Mouse (Mus musculus): ENCODE data around the gene Trank1.

Gene Trank1

GRCm38 (mm10) chr9:111311031-111311842, at the start of gene Trank1:
Trank1 (plus strand) TSS chr9:111311739.
- peak; percentile 21 for DNase-seq (ENCODE audit: low spot score)

GRCm38 (mm10) chr9:111267998-111268397, 43.5 kb upstream of the Trank1 start:
- DNase-seq (ENCODE audit: low spot score) = no peak

GRCm38 (mm10) chr9:111270606-111271005, 40.9 kb upstream of the Trank1 start:
- no peak for DNase-seq (ENCODE audit: low spot score)

GRCm38 (mm10) chr9:111271056-111271433, 40.5 kb upstream of the Trank1 start:
- DNase-seq (ENCODE audit: low spot score) = no peak

GRCm38 (mm10) chr9:111271434-111272160, 39.9 kb upstream of the Trank1 start, which contains the start of the genes Mlh1 and Epm2aip1:
Mlh1 (minus strand) TSS chr9:111271791.
Epm2aip1 (plus strand) TSS chr9:111271929.
- peak; percentile 96 for DNase-seq (ENCODE audit: low spot score)

GRCm38 (mm10) chr9:111272356-111272755, 39.2 kb upstream of the Trank1 start:
- DNase-seq (ENCODE audit: low spot score) = no peak

- no peak for DNase-seq (ENCODE audit: low spot score)
Observed at GRCm38 (mm10) chr9:111272996-111273785, 38.3 kb upstream of the Trank1 start.

- DNase-seq (ENCODE audit: low spot score) = no peak
Observed at GRCm38 (mm10) chr9:111273958-111274357, 37.6 kb upstream of the Trank1 start.

GRCm38 (mm10) chr9:111275156-111275555, 36.4 kb upstream of the Trank1 start:
- no peak for DNase-seq (ENCODE audit: low spot score)

- no peak for DNase-seq (ENCODE audit: low spot score)
Observed at GRCm38 (mm10) chr9:111285061-111285460, 26.5 kb upstream of the Trank1 start.

- no peak for DNase-seq (ENCODE audit: low spot score)
Observed at GRCm38 (mm10) chr9:111285676-111286075, 25.9 kb upstream of the Trank1 start.

- no peak for DNase-seq (ENCODE audit: low spot score)
Observed at GRCm38 (mm10) chr9:111286468-111286867, 25.1 kb upstream of the Trank1 start.

- no peak for DNase-seq (ENCODE audit: low spot score)
Observed at GRCm38 (mm10) chr9:111287956-111288355, 23.6 kb upstream of the Trank1 start.

GRCm38 (mm10) chr9:111289294-111289831, 22.2 kb upstream of the Trank1 start:
- no peak for DNase-seq (ENCODE audit: low spot score)

GRCm38 (mm10) chr9:111289832-111290339, 21.7 kb upstream of the Trank1 start:
- DNase-seq (ENCODE audit: low spot score) = peak; percentile 97

GRCm38 (mm10) chr9:111290539-111291100, 20.9 kb upstream of the Trank1 start:
- DNase-seq (ENCODE audit: low spot score) = no peak

- DNase-seq (ENCODE audit: low spot score) = no peak
Observed at GRCm38 (mm10) chr9:111293234-111293633, 18.3 kb upstream of the Trank1 start.

GRCm38 (mm10) chr9:111294911-111295310, 16.6 kb upstream of the Trank1 start:
- no peak for DNase-seq (ENCODE audit: low spot score)

GRCm38 (mm10) chr9:111295323-111295722, 16.2 kb upstream of the Trank1 start:
- DNase-seq (ENCODE audit: low spot score) = no peak

- no peak for DNase-seq (ENCODE audit: low spot score)
Observed at GRCm38 (mm10) chr9:111296433-111296832, 15.1 kb upstream of the Trank1 start.

- no peak for DNase-seq (ENCODE audit: low spot score)
Observed at GRCm38 (mm10) chr9:111298606-111299005, 12.9 kb upstream of the Trank1 start.
